Mouse (Mus musculus): ENCODE results near the gene Gm20795. TPM values are rescaled to one million over a fixed set of nuclear protein-coding genes. Genes with fewer than 3 reads are reported as not detected.

Gm20795 gene
- not detected in 2 replicates for polyA plus RNA-seq (2021; fragmentation: Nextera tagmentation)
- long read RNA-seq, experiment 1 = 0 reads
- long read RNA-seq, experiment 2 = 0 reads

GRCm38 (mm10) chrY:40804614-40805013, at the start of gene Gm20795:
Gene Gm20795 (plus strand): TSS chrY:40804914.

GRCm38 (mm10) chrY:40775665-40776064, 29.0 kb upstream of the Gm20795 start, which contains the start of gene Gm21797:
Gene Gm21797 (minus strand): TSS chrY:40775765.

Other genes starting within 250 kb of the Gm20795 start
- gene Gm21852, start 152.9 kb upstream of the Gm20795 start, polyA plus RNA-seq (2021; fragmentation: Nextera tagmentation) = not detected in 2 replicates
- gene Gm21797, start 29.1 kb upstream of the Gm20795 start, polyA plus RNA-seq (2021; fragmentation: Nextera tagmentation) = not detected in 2 replicates

Data from layer of hippocampus, adult 6 months (tissue).